Mouse (Mus musculus): Measurements from ENCODE around the gene Prpsap1. TPM values are rescaled to one million over a fixed set of nuclear protein-coding genes. Genes with fewer than 3 reads are reported as not detected.

Gene Prpsap1
- polyA plus RNA-seq, 1 experiment = 451 TPM

- no peaks in the 10 kb centered on the region for H3K27me3 ChIP-seq (ENCODE audit: control insufficient read depth, insufficient read depth, low read length)
- peaks cover 18% of the 10 kb centered on the region for H3K4me1 ChIP-seq (ENCODE audit: control insufficient read depth, insufficient read depth, insufficient read length, low read length)
- no peaks in the 10 kb centered on the region for H3K36me3 ChIP-seq (ENCODE audit: control insufficient read depth, insufficient read depth, low read length)
- 77% methylated on average over 4 of the region's 4 CpGs for WGBS
- no peak overlapping the region for H3K27ac ChIP-seq (ENCODE audit: insufficient read depth, low read depth, low read length)
- H3K4me3 ChIP-seq (ENCODE audit: low read depth, low read length) = no peak overlapping the region
- no peak for TF ChIP-seq CTCF (IDR thresholded peaks at IDR 0.05; ENCODE audit: extremely low read depth, insufficient read length, insufficient replicate concordance, low read depth, low read length)
- no peak for TF ChIP-seq POLR2A (IDR thresholded peaks at IDR 0.05; ENCODE audit: low read depth, low read length)
Observed at GRCm38 (mm10) chr11:116459786-116460185, 34.2 kb downstream of the Prpsap1 start.

GRCm38 (mm10) chr11:116456234-116456633 lies 37.8 kb downstream of the Prpsap1 start:
- TF ChIP-seq POLR2A (IDR thresholded peaks at IDR 0.05; ENCODE audit: low read depth, low read length) (no peak), CTCF (IDR thresholded peaks at IDR 0.05; ENCODE audit: extremely low read depth, insufficient read length, insufficient replicate concordance, low read depth, low read length) (no peak)
- Histone ChIP-seq H3K4me3 (ENCODE audit: low read depth, low read length) (no peak overlapping the region), H3K4me1 (ENCODE audit: control insufficient read depth, insufficient read depth, insufficient read length, low read length) (peaks cover 34% of the 10 kb centered on the region), H3K36me3 (ENCODE audit: control insufficient read depth, insufficient read depth, low read length) (no peaks in the 10 kb centered on the region), H3K27ac (ENCODE audit: insufficient read depth, low read depth, low read length) (peak overlapping the region; percentile 36; the same call in 1 of the 2 replicates), H3K27me3 (ENCODE audit: control insufficient read depth, insufficient read depth, low read length) (no peaks in the 10 kb centered on the region)
- 22% methylated on average over 8 of the region's 8 CpGs for WGBS

- no peak overlapping the region for H3K27ac ChIP-seq (ENCODE audit: insufficient read depth, low read depth, low read length)
- H3K4me1 ChIP-seq (ENCODE audit: control insufficient read depth, insufficient read depth, insufficient read length, low read length) = peaks cover 34% of the 10 kb centered on the region
- WGBS = 89% methylated on average over 10 of the region's 10 CpGs
- TF ChIP-seq CTCF (IDR thresholded peaks at IDR 0.05; ENCODE audit: extremely low read depth, insufficient read length, insufficient replicate concordance, low read depth, low read length) (no peak), POLR2A (IDR thresholded peaks at IDR 0.05; ENCODE audit: low read depth, low read length) (no peak)
- no peak overlapping the region for H3K4me3 ChIP-seq (ENCODE audit: low read depth, low read length)
- H3K36me3 ChIP-seq (ENCODE audit: control insufficient read depth, insufficient read depth, low read length) = no peaks in the 10 kb centered on the region
- no peaks in the 10 kb centered on the region for H3K27me3 ChIP-seq (ENCODE audit: control insufficient read depth, insufficient read depth, low read length)
Observed at GRCm38 (mm10) chr11:116453889-116454288, 40.1 kb downstream of the Prpsap1 start.

- Histone ChIP-seq H3K27ac (ENCODE audit: insufficient read depth, low read depth, low read length) (no peak overlapping the region), H3K4me3 (ENCODE audit: low read depth, low read length) (no peak overlapping the region), H3K36me3 (ENCODE audit: control insufficient read depth, insufficient read depth, low read length) (no peaks in the 10 kb centered on the region), H3K27me3 (ENCODE audit: control insufficient read depth, insufficient read depth, low read length) (no peaks in the 10 kb centered on the region), H3K4me1 (ENCODE audit: control insufficient read depth, insufficient read depth, insufficient read length, low read length) (peaks cover 22% of the 10 kb centered on the region)
- WGBS = 91% methylated on average over 3 of the region's 3 CpGs
- TF ChIP-seq POLR2A (IDR thresholded peaks at IDR 0.05; ENCODE audit: low read depth, low read length) (no peak), CTCF (IDR thresholded peaks at IDR 0.05; ENCODE audit: extremely low read depth, insufficient read length, insufficient replicate concordance, low read depth, low read length) (no peak)
Observed at GRCm38 (mm10) chr11:116449341-116449740, 44.7 kb downstream of the Prpsap1 start.

DNA sequence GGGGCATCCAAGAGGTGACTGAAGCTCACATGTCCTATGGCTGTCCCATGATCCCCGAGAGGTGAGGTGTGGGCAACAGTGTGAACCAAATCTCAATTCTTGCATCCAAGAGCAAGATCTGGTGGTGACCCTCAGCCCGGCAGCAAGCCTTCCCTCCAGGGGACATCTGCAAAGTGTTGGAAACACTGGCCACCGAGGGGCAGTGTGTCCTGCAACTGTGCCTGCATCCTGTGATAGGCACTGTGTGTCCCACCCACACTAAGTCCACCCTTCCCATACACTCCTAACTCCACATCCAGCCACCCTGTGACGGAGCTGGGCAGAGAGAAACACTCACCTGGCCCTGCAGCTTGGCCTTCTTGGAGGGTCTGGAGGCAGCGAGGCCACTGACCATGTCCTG lies 46.2 kb downstream of the Prpsap1 start:
- 83% methylated on average over 5 of the region's 5 CpGs for WGBS
- TF ChIP-seq CTCF (IDR thresholded peaks at IDR 0.05; ENCODE audit: extremely low read depth, insufficient read length, insufficient replicate concordance, low read depth, low read length) (no peak), POLR2A (IDR thresholded peaks at IDR 0.05; ENCODE audit: low read depth, low read length) (no peak)
- H3K4me3 ChIP-seq (ENCODE audit: low read depth, low read length) = no peak overlapping the region

GRCm38 (mm10) chr11:116446308-116446887 lies 47.6 kb downstream of the Prpsap1 start:
- Histone ChIP-seq H3K4me3 (ENCODE audit: low read depth, low read length) (peak overlapping the region; percentile 13; the same call in 1 of the 2 replicates), H3K36me3 (ENCODE audit: control insufficient read depth, insufficient read depth, low read length) (no peaks in the 10 kb centered on the region), H3K27me3 (ENCODE audit: control insufficient read depth, insufficient read depth, low read length) (no peaks in the 10 kb centered on the region), H3K4me1 (ENCODE audit: control insufficient read depth, insufficient read depth, insufficient read length, low read length) (peaks cover 8% of the 10 kb centered on the region), H3K27ac (ENCODE audit: insufficient read depth, low read depth, low read length) (no peak overlapping the region)
- 15% methylated on average over 19 of the region's 19 CpGs for WGBS
- TF ChIP-seq POLR2A (IDR thresholded peaks at IDR 0.05; ENCODE audit: low read depth, low read length) (no peak), CTCF (IDR thresholded peaks at IDR 0.05; ENCODE audit: extremely low read depth, insufficient read length, insufficient replicate concordance, low read depth, low read length) (no peak)

More for the DNA sequence above, 46.2 kb downstream of the Prpsap1 start:
- H3K27me3 ChIP-seq (ENCODE audit: control insufficient read depth, insufficient read depth, low read length) = no peaks in the 10 kb centered on the region
- H3K36me3 ChIP-seq (ENCODE audit: control insufficient read depth, insufficient read depth, low read length) = no peaks in the 10 kb centered on the region
- H3K27ac ChIP-seq (ENCODE audit: insufficient read depth, low read depth, low read length) = no peak overlapping the region
- H3K4me1 ChIP-seq (ENCODE audit: control insufficient read depth, insufficient read depth, insufficient read length, low read length) = peaks cover 8% of the 10 kb centered on the region

DNA sequence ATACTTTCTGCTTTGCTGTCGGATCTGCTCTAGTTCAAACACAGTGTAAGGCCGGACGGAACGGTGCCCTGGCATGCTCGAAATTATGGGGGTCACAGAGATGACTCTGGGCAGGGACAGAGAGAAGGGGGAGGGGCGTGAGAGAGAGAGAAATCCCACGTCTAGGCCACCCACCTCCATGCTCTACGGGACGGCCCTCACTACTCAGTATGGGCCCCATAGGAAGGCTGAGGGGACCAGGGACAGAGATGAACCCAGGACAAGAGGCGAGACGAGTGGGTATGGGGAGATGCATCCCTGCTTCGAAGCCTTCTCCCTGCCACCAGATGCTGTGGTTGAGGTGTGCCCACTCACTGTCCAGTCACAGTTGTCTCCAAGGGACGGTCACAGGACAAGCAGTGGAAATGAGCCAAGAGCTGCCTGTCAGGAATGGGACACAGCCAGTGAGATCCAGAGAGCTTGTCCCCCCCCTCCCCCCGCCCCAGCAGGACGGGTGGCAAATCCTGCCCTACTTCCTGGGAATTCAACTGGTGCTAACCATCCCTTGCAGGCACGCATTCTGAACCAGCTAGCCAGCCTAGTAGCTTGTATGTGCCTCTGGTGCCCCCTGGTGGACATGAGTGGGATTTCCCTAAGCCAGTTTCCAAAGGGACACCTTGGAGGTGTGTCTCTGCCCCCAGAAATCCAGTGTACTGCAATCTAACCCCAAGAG lies 48.2 kb downstream of the Prpsap1 start:
- Histone ChIP-seq H3K27me3 (ENCODE audit: control insufficient read depth, insufficient read depth, low read length) (no peaks in the 10 kb centered on the region), H3K4me1 (ENCODE audit: control insufficient read depth, insufficient read depth, insufficient read length, low read length) (peaks cover 8% of the 10 kb centered on the region), H3K36me3 (ENCODE audit: control insufficient read depth, insufficient read depth, low read length) (no peaks in the 10 kb centered on the region), H3K4me3 (ENCODE audit: low read depth, low read length) (no peak overlapping the region), H3K27ac (ENCODE audit: insufficient read depth, low read depth, low read length) (no peak overlapping the region)
- 50% methylated on average over 16 of the region's 16 CpGs for WGBS
- TF ChIP-seq POLR2A (IDR thresholded peaks at IDR 0.05; ENCODE audit: low read depth, low read length) (no peak), CTCF (IDR thresholded peaks at IDR 0.05; ENCODE audit: extremely low read depth, insufficient read length, insufficient replicate concordance, low read depth, low read length) (peak; percentile 91; the same call in 1 of the 2 replicates)

Measured in small intestine, adult 2 months (tissue).